Mouse (Mus musculus) spleen, adult 2 months (tissue): ENCODE measurements around the gene Hbb-bh1. TPM values are rescaled to one million over a fixed set of nuclear protein-coding genes. Genes with fewer than 3 reads are reported as not detected.
A peak's percentile ranks its signal among the peaks of the same experiment; 100 is the strongest.
"Not testable (repeated sequence)": the region's sequence is repeated elsewhere in the genome, so short reads cannot be mapped to it uniquely, and the experiment has no call there.

ENCODE experiments used
- DNase-seq, 2 experiments: peaks; one replicate each; pipeline versions ENCODE4 v3.0.0 to v3.0.0-alpha.2; 2012 to 2021; ENCODE audit warnings: low spot score in 2 of 2, low read depth in 1 of 2
- H3K27ac ChIP-seq: fragments of 200-500 bp; 2 replicates; pipeline ENCODE4 v1.5.1; 2012; ENCODE audit warnings: low read length, inconsistent platforms; ENCODE audit not compliant: insufficient read depth
- H3K27me3 ChIP-seq: fragments of 200-500 bp; 2 replicates; pipeline ENCODE4 v1.6.1; 2012; ENCODE audit warnings: mild to moderate bottlenecking, moderate library complexity, low read length, inconsistent platforms; ENCODE audit not compliant: control insufficient read depth, insufficient read depth
- H3K36me3 ChIP-seq: fragments of 200-500 bp; 2 replicates; pipeline ENCODE4 v1.6.1; 2012; ENCODE audit warnings: mild to moderate bottlenecking, low read length, inconsistent platforms; ENCODE audit not compliant: control insufficient read depth, insufficient read depth
- H3K4me1 ChIP-seq: fragments of 200-500 bp; 2 replicates; pipeline ENCODE4 v1.6.1; 2011; ENCODE audit warnings: inconsistent platforms; ENCODE audit not compliant: control insufficient read depth, insufficient read depth, insufficient read length
- H3K4me3 ChIP-seq: fragments of 200-500 bp; 2 replicates; pipeline ENCODE4 v1.5.1; 2011; ENCODE audit warnings: mild to moderate bottlenecking, inconsistent platforms; ENCODE audit not compliant: insufficient read depth, insufficient read length; ENCODE audit errors: extremely low read depth
- CTCF ChIP-seq: fragments of 200-500 bp; IDR thresholded peaks from 2 replicates; pipeline ENCODE4 v1.5.1; 2011; ENCODE audit warnings: mild to moderate bottlenecking, inconsistent platforms; ENCODE audit not compliant: insufficient read depth, insufficient read length, insufficient replicate concordance; ENCODE audit errors: extremely low read depth
- POLR2A ChIP-seq: fragments of 200-500 bp; IDR thresholded peaks from 2 replicates; pipeline ENCODE4 v1.6.1; 2011; ENCODE audit warnings: low read depth, low read length, inconsistent platforms
- WGBS: fragments of 180-500 bp; shearing (Covaris S2); methylation state at CpG from one replicate; pipeline ENCODE4 v1.1.7; 2018; 5-methylcytosine and 5-hydroxymethylcytosine counted together
- polyA plus RNA-seq: library from polyadenylated mRNA; depleted of rRNA; stranded (reverse); fragments of >200 nt; gene quantifications from 2 replicates; pipeline ENCODE4 v1.2.3, GENCODE M21; 2012

The Hbb-bh1 gene
- polyA plus RNA-seq, 1 experiment = 0.15 TPM

DNA sequence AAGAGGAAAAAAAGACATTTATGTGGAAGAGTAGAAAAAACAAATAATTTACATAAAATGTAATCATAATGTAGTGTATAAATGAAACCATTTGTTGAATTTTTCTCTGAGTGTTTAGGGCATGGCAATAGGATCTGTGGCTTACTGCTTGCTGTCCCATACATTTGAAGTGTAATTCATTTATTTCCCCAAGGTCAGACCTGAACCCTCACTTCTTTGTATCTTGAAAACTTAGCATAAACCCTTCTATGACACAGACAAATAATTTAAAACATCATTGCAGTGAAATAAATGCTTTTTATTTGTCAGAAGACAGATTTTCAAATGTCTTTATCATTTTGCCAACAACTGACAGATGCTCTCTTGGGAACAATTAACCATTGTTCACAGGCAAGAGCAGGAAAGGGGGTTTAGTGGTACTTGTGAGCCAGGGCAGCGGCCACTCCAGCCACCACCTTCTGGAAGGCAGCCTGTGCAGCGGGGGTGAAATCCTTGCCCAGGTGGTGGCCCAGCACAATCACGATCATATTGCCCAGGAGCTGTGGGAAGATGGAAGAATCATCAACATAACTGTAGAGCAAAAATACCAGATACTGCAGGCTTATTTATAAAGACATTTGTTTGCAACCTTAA lies 16.6 kb downstream of the Hbb-bh1 start:
- H3K36me3 ChIP-seq = no peaks in the 10 kb centered on the region
- no peak overlapping the region for H3K4me3 ChIP-seq
- WGBS = 53% methylated on average over 3 of the region's 3 CpGs
- DNase-seq = no peak
- H3K27me3 ChIP-seq = no peaks in the 10 kb centered on the region
- H3K27ac ChIP-seq = no peak overlapping the region; the same call in 1 of the 2 replicates
- H3K4me1 ChIP-seq = no peaks in the 10 kb centered on the region
- TF ChIP-seq POLR2A = no peak
- TF ChIP-seq CTCF = no peak

DNA sequence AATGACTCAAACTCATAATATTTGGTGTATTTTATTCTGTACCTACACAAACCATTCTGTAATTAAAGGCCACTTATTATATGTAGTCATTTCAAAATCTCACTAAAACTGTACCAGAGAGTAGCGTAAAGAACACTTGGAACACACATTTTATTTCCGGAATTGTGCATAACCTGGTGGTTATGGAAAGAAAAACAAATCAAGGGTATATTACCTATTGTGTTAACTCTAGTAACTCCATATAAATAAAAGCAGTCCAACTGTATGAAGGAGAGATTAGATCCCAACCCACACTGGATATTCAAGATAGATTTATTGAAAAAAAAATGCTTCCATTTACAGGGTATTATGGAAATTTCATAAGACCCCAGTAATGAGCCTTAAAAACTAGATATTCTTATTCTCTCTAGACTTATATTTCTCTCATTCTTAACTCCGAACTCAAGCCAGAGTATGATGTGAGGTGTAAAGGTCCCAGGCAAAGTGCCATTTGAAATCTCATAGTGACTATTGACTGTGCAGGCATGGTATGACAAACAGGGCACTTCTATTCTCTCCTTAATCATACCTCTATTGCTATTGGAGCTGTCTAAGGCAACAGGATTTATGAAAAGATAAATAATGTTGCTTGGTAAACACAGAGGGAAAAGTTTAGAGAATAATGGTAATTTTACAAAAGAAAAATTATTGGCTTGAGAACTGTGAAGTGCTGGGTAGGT lies 17.3 kb downstream of the Hbb-bh1 start:
- TF ChIP-seq CTCF (no peak), POLR2A (no peak)
- H3K36me3 ChIP-seq = no peaks in the 10 kb centered on the region
- no peak overlapping the region for H3K27ac ChIP-seq
- no peaks in the 10 kb centered on the region for H3K4me1 ChIP-seq
- 88% methylated on average over 3 of the region's 3 CpGs for WGBS
- H3K27me3 ChIP-seq = no peaks in the 10 kb centered on the region
- no peak for DNase-seq
- H3K4me3 ChIP-seq = no peak overlapping the region

DNA sequence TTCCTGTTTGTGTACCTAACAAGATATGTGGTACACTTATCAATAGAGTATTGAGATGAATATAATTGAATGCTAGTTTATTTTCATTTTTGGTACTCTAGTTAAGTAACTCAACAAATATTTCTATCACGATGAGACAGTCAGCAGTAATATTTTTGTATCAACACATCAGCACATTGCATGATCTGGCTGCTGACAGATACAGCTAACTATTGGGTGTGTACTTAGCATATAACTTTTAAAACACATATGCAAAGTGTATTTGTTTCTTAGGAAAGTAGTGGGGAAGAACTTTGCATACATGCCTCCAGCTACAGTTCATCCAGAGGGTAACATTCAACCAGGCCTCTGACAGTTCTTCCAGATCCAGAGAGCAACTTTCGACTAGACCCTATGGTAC lies 18.4 kb downstream of the Hbb-bh1 start:
- Histone ChIP-seq H3K27ac (no peak overlapping the region), H3K4me1 (no peaks in the 10 kb centered on the region), H3K36me3 (no peaks in the 10 kb centered on the region), H3K4me3 (no peak overlapping the region), H3K27me3 (no peaks in the 10 kb centered on the region)
- no peak for DNase-seq
- TF ChIP-seq POLR2A = no peak
- TF ChIP-seq CTCF = no peak
- 91% methylated on average over 2 of the region's 2 CpGs for WGBS

DNA sequence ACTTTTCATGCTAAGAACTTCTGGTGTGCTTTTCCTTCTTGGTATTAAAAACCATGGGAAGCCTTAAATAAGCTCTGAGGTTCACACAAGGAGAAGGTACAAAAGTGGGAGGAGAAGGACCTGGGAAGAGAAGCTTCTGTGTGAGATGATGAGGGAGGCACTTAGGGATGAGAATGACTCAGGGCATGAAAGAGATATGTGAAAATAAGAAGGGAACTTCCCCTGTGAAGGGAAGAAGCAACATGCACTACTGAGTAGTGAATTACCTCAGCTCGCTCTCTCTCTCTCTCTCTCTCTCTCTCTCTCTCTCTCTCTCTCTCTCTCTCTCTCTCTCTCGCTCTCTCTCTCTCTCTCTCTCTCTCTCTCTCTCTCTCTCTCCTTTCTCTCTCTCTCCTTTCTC lies 27.9 kb downstream of the Hbb-bh1 start:
- WGBS = 22% methylated on average over 1 of the region's 2 CpGs
- DNase-seq, H3K36me3 ChIP-seq, H3K27me3 ChIP-seq, H3K27ac ChIP-seq, H3K4me1 ChIP-seq, H3K4me3 ChIP-seq: not testable (repeated sequence)

DNA sequence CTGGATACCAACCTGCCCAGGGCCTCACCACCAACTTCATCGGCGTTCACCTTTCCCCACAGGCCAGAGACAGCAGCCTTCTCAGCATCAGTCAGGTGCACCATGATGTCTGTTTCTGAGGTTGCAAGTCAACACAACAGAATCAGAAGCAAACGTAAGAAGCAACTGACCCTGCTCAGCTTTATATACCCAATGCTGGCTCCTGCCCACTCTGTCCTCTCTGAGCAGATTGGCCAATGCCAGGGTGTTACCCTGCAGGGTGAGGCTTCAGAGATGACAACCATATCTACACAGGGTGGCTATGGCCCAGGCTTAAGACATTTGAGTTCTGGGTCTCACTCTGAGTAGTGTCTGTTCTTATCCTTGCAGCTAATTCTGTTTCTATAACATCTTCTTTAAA lies 29.2 kb downstream of the Hbb-bh1 start, which contains the start of gene Hbb-bt:
Hbb-bt (minus strand) TSS at position 231 of the 400 bp plus-strand sequence.
- Histone ChIP-seq H3K36me3 (no peaks in the 10 kb centered on the region), H3K27me3 (no peaks in the 10 kb centered on the region), H3K27ac (peak within 1 kb of the TSS; percentile 1), H3K4me3 (peak within 1 kb of the TSS; percentile 1; the same call in 1 of the 2 replicates), H3K4me1 (peaks cover 10% of the 10 kb centered on the region)
- no peak for DNase-seq
- 72% methylated on average over 3 of the region's 3 CpGs for WGBS
- TF ChIP-seq POLR2A = no peak
- no peak for TF ChIP-seq CTCF

DNA sequence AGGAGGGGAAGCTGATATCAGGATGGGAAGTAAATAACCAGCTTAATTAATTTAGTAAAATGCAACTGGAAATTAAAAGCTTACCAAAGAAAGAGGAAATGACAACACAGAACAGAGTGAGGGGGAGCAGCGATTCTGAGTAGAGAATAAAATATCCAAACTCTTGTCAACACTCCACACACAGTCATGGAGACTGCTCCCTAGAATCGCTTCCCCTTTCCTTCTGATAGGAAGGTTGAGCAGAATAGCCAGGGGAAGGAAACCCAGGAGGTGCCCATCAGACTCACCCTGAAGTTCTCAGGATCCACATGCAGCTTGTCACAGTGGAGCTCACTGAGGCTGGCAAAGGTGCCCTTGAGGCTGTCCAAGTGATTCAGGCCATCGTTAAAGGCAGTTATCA lies 29.8 kb downstream of the Hbb-bh1 start:
- H3K27ac ChIP-seq, H3K4me1 ChIP-seq, H3K4me3 ChIP-seq, DNase-seq, H3K27me3 ChIP-seq, H3K36me3 ChIP-seq: not testable (repeated sequence)
- WGBS = no CpG with 5 or more reads among the region's 3 CpGs

DNA sequence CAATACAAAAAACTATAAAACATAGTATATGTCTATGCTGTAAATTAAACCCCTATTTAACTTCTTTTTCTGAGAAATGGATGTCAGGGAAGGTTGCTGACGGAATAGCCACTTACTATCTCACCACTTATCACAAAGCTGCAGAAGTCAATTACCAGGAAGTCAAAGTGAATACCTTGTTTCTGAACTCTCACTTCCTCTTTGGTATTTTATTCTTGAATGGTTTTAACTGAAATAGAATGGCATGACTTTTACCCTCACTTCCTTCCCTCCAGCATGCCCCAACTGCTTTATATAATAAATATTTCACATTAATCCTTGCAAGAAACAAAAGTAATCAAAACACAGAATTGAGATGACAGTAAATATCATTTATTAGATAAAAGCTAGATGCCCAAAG lies 30.8 kb downstream of the Hbb-bh1 start:
- peak overlapping the region; percentile 81; the same call in 1 of the 2 replicates for H3K27ac ChIP-seq
- 11% methylated on average over 1 of the region's 1 CpGs for WGBS
- peak overlapping the region; percentile 14; the same call in 1 of the 2 replicates for H3K4me3 ChIP-seq

More for the DNA sequence above, 30.8 kb downstream of the Hbb-bh1 start:
- TF ChIP-seq POLR2A (no peak), CTCF (no peak)
- Histone ChIP-seq H3K36me3 (no peaks in the 10 kb centered on the region), H3K4me1 (peaks cover 10% of the 10 kb centered on the region), H3K27me3 (no peaks in the 10 kb centered on the region)
- DNase-seq = peak in 1 of 2 experiments; percentile 36
